Mouse (Mus musculus) kidney, adult 9 months (tissue): ENCODE measurements around the gene Ifnlr1.
"Not testable (repeated sequence)": the region's sequence is repeated elsewhere in the genome, so short reads cannot be mapped to it uniquely, and the experiment has no call there.

Experiments used
- DNase-seq: peaks from one replicate; pipeline ENCODE4 v3.0.0; 2022

Ifnlr1 gene

DNA sequence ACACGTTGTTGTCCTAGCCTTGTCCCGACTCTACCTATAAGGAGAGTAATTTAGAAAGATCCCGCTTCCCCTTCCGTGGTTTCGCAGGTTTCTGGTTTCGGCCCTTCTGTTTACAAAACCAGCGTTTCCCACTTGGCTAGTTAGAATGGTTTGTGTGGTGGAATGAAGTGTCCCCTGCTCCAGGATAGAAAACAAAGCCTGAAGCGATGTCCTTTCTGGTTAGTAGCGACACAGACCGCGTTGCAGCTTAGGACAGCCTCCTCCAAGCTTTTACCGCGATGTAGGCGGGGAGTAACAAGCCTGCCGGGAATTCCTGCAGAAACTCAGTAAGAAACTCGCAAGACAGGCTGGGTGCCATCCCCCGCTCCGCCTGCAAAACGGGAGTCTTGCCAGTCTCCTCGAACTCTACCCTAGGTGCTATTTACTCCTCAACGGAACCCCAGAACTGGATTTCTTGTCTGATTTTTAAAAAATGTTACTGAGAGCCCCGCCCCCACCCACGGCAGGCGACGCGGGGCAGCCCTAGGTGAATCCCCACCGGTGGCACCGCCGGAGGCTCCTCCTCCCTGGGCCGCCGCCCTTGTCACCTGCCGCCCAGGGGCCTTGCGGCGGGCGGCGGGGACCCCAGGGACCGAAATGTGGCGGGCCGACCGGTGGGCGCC is at the start of gene Ifnlr1:
Gene Ifnlr1, plus strand, starts transcription at position 382 of the 662 bp plus-strand sequence.
- DNase-seq = peak; percentile 58

DNA sequence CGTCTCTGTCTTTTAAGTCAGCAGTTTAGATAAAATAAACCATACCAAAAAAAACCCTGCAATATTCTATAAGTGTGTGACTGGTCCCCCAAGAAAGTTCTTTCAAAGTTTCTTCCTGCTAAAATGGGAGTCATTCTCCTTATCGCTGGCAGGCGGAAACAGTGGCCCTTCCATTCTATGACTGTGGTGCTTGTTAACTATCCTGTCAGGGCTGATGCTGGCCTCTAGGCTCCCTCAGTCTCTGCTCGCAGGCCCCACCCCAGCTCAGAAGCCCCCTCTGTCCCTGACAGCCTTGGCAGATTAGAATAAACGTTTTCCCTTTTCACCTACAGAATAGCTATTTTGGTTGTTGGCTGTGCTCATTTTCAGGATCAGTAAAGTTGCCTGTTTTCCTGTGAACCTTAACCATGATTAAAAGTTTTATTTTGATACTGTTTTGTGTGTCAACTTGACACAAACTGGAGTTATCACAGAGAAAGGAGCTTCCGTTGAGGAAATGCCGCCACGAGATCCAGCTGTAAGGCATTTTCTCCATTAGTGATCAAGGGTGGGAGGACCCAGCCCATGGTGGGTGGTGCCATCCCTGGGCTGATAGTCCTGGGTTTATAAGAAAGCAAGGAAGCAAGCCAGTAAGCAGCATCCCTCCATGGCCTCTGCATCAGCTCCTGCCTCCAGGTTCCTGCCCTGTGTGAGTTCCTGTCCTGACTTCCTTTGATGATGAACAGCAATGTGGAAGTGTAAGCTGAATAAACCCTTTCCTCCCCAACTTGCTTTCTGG is 44.6 kb upstream of the Ifnlr1 start:
- DNase-seq = not testable (repeated sequence)

- DNase-seq = no peak
These were observed 41.0 kb upstream of the Ifnlr1 start for GRCm38 (mm10) chr4:135645022-135645637.

- no peak for DNase-seq
These were observed 33.0 kb upstream of the Ifnlr1 start for GRCm38 (mm10) chr4:135652966-135653607.

DNA sequence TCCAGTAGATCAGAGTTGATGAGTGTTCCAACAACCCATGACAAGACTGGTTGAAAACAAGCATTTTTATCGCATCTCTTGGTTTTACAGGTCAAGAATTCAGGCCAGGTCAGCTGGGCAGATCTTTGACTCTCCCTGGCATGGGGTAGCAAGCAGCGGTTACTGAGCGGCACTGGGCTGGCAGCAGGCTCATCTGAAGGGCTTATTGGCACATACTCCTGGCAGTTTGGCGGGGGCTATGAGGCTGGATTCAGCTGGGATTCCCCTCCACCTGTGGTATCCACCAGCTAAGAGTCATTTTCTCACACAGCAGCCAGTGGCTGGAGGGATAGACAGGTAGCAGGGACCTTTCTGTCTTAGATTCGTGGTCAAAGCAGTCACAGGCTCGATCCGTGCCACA is 32.1 kb upstream of the Ifnlr1 start:
- no peak for DNase-seq

- DNase-seq = no peak
These were observed 30.6 kb upstream of the Ifnlr1 start for GRCm38 (mm10) chr4:135655499-135655898.

GRCm38 (mm10) chr4:135656094-135656589 is 29.9 kb upstream of the Ifnlr1 start:
- DNase-seq = no peak

DNA sequence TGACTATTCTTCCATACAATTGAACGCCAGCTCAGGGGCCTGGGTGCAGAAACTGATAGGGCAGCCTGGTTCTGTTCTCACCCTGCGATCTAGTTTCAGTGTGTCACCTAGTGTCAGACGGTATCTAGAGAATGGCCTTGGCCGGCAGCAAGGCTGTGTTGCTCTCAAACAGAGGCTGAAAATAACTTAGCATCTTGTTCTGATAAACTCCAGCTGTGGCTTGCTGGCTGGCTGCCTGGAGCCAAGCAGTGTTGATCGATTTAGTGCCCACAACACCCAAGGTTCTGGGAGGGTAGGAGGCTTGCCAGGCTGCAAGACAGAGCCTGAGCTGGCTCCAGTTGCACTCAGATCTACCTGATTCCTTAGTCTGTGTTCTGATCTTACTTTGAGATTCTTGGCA is 27.6 kb upstream of the Ifnlr1 start:
- DNase-seq = no peak

GRCm38 (mm10) chr4:135658899-135659298 is 27.2 kb upstream of the Ifnlr1 start:
- DNase-seq = no peak

- no peak for DNase-seq
These were observed 24.8 kb upstream of the Ifnlr1 start for GRCm38 (mm10) chr4:135661082-135661809.

DNA sequence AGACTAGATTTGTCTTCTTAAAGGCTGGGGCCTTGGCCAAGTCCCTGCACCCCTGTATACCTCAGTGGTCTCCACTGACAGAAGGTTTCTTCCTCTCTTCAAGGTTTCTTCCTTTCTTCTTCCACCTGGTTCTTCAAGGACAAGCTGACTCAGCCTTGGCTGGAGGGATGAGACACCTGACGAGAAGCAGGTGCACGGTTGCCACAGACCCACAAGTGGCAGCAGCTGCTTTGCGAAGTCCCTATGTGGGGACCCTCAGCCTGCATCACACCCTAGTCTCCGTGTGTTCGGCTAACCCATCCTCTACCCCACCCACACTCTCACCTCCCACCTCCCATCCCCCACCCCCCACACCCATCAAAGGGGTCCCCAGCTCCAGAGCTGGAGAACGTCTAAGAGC is 24.1 kb upstream of the Ifnlr1 start:
- no peak for DNase-seq

- no peak for DNase-seq
These were observed 21.4 kb upstream of the Ifnlr1 start for GRCm38 (mm10) chr4:135664656-135665055.

DNA sequence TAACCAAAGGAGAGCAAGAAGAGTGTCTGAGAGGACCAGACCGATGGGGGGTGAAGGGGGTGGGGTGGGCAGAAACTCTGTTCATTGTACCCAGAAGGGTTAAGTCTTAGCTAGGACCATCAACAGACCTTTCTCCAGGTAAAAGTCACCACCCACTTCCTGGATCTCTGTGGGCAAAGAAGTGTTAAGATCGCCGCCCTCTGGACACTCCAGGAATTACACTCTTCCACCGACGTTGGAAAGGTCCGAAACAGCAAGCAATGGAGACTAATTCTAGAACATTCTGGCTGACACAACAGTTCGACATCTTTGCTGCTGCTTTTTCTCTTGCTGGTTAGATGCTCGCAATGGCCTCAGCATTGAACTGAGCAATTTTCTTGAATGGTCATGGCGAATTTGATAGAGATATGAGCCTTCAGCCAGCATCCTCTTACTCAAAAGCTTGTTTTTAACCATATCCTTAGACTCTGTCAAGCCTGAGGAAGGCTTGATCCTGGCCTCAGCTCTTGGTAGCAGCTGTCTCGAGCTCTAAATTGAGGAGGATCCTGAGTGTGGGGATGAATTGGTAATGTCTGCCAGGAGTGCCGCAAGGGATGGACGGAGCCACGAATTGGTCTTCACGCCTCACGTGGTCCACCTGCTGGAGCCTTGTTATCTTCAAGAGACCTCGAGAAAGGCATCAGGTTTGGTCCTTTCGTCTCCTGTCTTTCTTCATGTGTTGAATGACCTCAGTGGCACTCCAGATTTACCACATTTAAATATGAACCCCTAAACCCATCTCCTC is 19.7 kb upstream of the Ifnlr1 start:
- DNase-seq = peak; percentile 64

- peak; percentile 73 for DNase-seq
These were observed 18.7 kb upstream of the Ifnlr1 start for GRCm38 (mm10) chr4:135667266-135667844.

DNA sequence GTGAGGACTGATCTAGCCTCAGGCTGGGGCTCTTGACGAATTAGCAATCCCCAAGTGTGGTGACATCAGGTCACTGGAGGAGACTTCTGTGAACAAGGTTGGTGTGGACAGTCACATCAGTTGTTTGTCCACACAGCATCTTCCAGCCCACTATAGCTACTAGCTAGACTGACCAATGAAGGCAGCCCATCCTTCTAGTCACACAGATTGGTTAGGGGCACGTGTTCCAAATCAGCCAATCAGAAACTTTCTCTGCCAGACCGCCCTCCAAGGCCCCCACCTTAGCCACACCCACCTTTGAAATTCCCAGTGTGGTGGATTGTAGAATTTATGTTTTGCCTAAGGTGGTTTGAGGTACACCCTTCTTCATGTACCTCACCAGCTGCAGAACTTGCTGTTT is 12.6 kb upstream of the Ifnlr1 start:
- DNase-seq = no peak

DNA sequence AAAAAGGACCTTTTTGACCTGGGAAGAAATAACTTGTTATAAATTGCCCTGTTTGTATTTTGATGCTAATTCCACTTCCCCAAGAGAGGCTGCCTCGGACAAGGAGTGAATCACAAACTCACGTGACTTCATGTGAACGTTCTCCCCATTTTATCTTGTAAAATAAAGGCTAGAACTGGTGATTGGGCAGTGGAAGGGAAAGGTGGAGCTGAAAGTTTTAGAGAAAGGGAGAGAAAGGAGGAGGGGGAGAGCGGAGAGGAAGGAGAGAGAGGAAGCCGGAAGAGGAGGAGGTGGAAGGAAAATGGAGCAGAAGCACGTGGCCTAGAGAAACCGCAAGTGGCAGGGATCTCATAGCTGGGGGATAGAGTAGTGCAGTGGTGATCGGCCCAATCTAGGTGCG is 11.1 kb upstream of the Ifnlr1 start:
- no peak for DNase-seq

GRCm38 (mm10) chr4:135676476-135676875 is 9.6 kb upstream of the Ifnlr1 start:
- DNase-seq = no peak

DNA sequence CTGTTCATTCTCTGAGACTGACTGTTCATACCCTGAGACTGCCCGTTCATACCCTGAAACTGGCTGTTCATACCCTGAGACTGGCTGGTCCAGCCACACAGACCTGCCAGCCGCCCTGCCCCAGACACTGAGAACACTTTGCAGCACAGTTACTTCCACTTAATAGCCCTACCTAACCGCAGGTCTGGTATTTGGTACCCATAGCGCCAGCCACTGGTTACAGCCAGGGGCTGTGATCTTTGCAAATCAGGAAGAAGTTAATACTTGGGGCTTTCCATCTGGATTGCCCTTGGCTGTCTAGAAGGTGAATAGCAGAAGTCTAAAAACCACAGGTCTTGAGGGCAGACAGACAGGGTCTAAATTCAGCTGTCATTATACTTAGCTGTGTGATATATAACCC is 6.8 kb upstream of the Ifnlr1 start:
- no peak for DNase-seq

DNA sequence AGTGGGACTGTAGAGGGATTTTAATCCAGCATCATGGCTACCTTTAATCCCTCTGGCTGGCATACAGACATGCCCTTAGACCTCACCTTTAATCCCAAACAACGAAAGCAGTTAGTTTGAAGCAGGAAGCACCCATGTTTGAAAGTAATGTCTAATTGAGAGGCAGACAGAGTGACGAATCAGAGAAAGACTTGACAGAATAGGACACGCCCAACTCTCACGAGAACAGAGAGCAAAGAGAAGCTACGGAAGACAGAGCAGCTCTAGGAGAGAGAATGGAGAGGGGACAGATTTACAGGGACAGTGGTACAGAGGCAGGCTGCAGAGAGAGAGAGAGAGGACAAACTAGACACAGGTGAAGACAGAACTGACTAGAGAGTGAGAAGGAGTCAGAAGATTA is 4.3 kb upstream of the Ifnlr1 start:
- DNase-seq = no peak

DNA sequence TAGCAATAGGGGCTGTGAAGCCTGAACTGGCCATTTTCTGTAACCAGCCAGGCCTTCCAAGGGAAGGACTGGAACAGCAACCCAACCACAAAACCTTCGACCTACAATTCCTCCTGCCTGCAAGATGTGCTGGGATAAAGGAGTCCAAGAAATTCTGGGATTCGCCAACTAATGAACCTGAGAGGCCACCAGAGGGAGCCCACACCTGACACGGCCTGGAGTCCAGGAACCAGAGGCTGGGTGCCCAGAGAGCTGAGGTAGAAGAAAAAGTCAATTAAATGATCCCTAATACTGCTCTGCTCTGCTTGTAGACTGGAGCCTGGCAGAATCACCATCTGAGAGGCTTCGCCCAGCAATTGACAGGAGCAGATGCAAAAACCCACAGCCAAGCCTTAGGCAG is 2.5 kb upstream of the Ifnlr1 start:
- peak; percentile 61 for DNase-seq

DNA sequence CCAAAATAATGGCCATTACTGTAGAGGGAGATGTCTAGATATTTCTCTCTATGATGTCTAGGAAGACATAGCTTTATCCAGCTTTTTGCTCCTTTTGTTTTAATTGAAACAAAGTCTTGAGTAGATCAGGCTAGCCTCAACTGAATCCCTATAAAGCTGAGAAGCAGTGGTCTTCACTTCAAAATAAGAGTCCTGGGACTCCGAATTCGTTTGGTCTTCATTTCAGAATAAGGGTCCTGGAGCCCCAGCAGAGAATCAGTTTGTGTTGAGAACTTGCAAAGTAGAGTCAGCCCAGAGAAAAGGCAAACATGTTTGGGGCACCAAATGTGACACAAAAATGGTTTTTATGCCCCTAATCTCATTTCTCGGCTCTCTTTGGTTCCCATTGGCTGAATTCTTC is 1.4 kb upstream of the Ifnlr1 start:
- DNase-seq = peak; percentile 39

GRCm38 (mm10) chr4:135686568-135686953 is 474 bp downstream of the Ifnlr1 start:
- no peak for DNase-seq
